Mouse (Mus musculus) brain, embryonic 14.5 days (tissue): ENCODE results near the gene Fnbp4.

Source experiments
- CTCF ChIP-seq: fragments of 200-500 bp; IDR thresholded peaks from 2 replicates; pipeline ENCODE4 v1.5.1; 2012; ENCODE audit warnings: inconsistent platforms, mild to moderate bottlenecking, moderate library complexity, borderline replicate concordance; ENCODE audit not compliant: insufficient read depth, insufficient read length; ENCODE audit errors: extremely low read depth
- POLR2A ChIP-seq: fragments of 200-500 bp; IDR thresholded peaks from 2 replicates; pipeline ENCODE4 v1.6.1; 2012; ENCODE audit warnings: mild to moderate bottlenecking, inconsistent platforms, borderline replicate concordance; ENCODE audit not compliant: poor library complexity, insufficient read depth, insufficient read length, severe bottlenecking; ENCODE audit errors: extremely low read depth

DNA sequence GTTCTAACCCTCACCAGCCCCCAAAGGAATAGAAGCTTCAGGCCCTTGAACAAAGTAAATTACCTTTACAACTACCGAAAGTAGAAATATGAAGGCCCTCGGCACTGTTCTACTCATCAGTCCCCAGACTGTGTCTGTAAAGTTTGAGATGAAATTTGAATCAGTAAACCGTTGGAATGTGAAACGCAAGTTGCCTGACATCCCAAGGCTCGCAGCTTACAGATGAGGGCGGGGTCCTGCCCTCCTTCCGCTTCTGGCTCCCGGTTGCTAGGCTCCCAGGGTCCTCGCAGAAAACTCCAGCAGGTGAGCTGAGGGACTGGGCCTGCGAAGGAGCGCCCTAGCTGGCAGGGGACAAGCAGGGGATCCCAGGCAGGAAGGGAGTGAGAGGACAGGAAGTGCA, 37.3 kb downstream of the Fnbp4 start, which contains the start of gene Agbl2:
- TF ChIP-seq POLR2A: no peak
- no peak for TF ChIP-seq CTCF
